Mouse (Mus musculus): ENCODE measurements around the gene Acads.

DNA sequence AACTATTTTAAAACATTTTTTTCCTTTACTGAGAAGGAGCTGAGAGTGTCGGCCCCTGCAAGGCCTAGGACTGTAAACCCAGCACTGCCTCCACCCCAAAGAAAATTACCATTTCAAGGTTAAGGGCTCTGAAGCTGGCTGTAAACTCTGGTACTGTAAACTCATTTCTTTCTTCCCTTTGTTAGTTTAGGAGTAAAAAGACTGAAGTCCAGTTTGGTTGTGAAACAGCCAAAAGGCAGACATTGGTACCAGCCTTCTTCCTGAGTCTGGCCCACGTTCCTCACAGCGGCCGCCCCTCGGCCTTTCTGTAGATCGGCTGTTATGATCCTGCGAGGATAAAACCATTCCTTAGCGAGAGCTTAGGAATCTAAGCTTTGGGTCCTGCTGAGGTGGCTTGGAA is 4.6 kb downstream of the Acads start:
- TF ChIP-seq CTCF (IDR thresholded peaks at IDR 0.05; ENCODE audit: extremely low read depth, insufficient read length, insufficient replicate concordance, low read depth, low read length) (no peak), POLR2A (IDR thresholded peaks at IDR 0.05; ENCODE audit: low read depth, low read length) (no peak)

All from small intestine, adult 2 months (tissue).